Mouse (Mus musculus) midbrain, embryonic 10.5 days (tissue): ENCODE results near the gene Ccdc185. TPM values are rescaled to one million over a fixed set of nuclear protein-coding genes. Genes with fewer than 3 reads are reported as not detected.

Experiments
- DNase-seq: peaks from one replicate; pipeline ENCODE4 v3.0.0-alpha.2; 2017; ENCODE audit warnings: low spot score
- H3K27ac ChIP-seq: fragments of 300-500 bp; sonication (generic); replicated peaks from 2 replicates; pipeline ENCODE4 v1.5.1; 2016; ENCODE audit warnings: mild to moderate bottlenecking
- H3K27me3 ChIP-seq: fragments of 300-500 bp; sonication (generic); 2 replicates; pipeline ENCODE4 v1.6.1; 2016; ENCODE audit warnings: low read depth, mild to moderate bottlenecking; ENCODE audit not compliant: poor library complexity, severe bottlenecking
- H3K36me3 ChIP-seq: fragments of 300-500 bp; sonication (generic); 2 replicates; pipeline ENCODE4 v1.6.1; 2016; ENCODE audit warnings: mild to moderate bottlenecking, moderate library complexity
- H3K4me1 ChIP-seq: fragments of 300-500 bp; sonication (generic); 2 replicates; pipeline ENCODE4 v1.6.1; 2016
- H3K4me3 ChIP-seq: fragments of 300-500 bp; sonication (generic); 2 replicates; pipeline ENCODE4 v1.5.1; 2016; ENCODE audit warnings: mild to moderate bottlenecking, moderate library complexity
- H3K9me3 ChIP-seq: fragments of 300-500 bp; sonication (generic); replicated peaks from 2 replicates; pipeline ENCODE4 v1.6.1; 2016; ENCODE audit warnings: mild to moderate bottlenecking
- WGBS: fragments of 180-500 bp; shearing (Covaris S2); methylation state at CpG from one replicate; pipeline ENCODE4 v1.1.7; 2016; 5-methylcytosine and 5-hydroxymethylcytosine counted together
- polyA plus RNA-seq: library from polyadenylated mRNA; unstranded; fragments of >200 nt; fragmentation: Nextera tagmentation; extraction: Ambion mirVana; gene quantifications from 2 replicates; pipeline ENCODE4 v1.2.1, GENCODE M21; 2016

The Ccdc185 gene
- polyA plus RNA-seq, 1 experiment from 2014 or later: not detected

GRCm38 (mm10) chr1:182775576-182775975 lies 26.6 kb upstream of the Ccdc185 start:
- Histone ChIP-seq H3K27me3 (no peaks in the 10 kb centered on the region), H3K27ac (no peak overlapping the region), H3K9me3 (no peaks in the 10 kb centered on the region), H3K4me3 (no peak overlapping the region), H3K4me1 (peaks cover 6% of the 10 kb centered on the region), H3K36me3 (peaks cover 6% of the 10 kb centered on the region; the same call in 1 of the 2 replicates)
- no peak for DNase-seq
- 93% methylated on average over 7 of the region's 7 CpGs for WGBS

- peak; percentile 66 for DNase-seq
- H3K9me3 ChIP-seq: 0 out of 2 replicates have a peak, but pooled peaks cover 3% of the 10 kb centered on the region
- H3K27me3 ChIP-seq: peaks cover 47% of the 10 kb centered on the region
- 1% methylated on average over 27 of the region's 27 CpGs for WGBS
- H3K36me3 ChIP-seq: peaks cover 8% of the 10 kb centered on the region
- peaks cover 28% of the 10 kb centered on the region for H3K4me1 ChIP-seq
- H3K4me3 ChIP-seq: peak overlapping the region; percentile 76
- peak overlapping the region; percentile 85 for H3K27ac ChIP-seq
These were observed 15.7 kb upstream of the Ccdc185 start for GRCm38 (mm10) chr1:182764541-182765281.

GRCm38 (mm10) chr1:182763716-182764461 lies 14.9 kb upstream of the Ccdc185 start, which contains the start of gene Susd4:
Susd4 (plus strand) TSS chr1:182763860.
- DNase-seq: peak; percentile 82
- under 1% methylated on average over 95 of the region's 95 CpGs for WGBS
- Histone ChIP-seq H3K27ac (peak within 1 kb of the TSS; percentile 85), H3K9me3 (0 out of 2 replicates have a peak, but pooled peaks cover 3% of the 10 kb centered on the region), H3K4me1 (peaks cover 28% of the 10 kb centered on the region), H3K27me3 (peaks cover 47% of the 10 kb centered on the region), H3K36me3 (peaks cover under 1% of the 10 kb centered on the region; the same call in 1 of the 2 replicates), H3K4me3 (peak within 1 kb of the TSS; percentile 76)

GRCm38 (mm10) chr1:182763191-182763715 lies 14.3 kb upstream of the Ccdc185 start:
- no peak for DNase-seq
- WGBS: 6% methylated on average over 17 of the region's 17 CpGs
- no peaks in the 10 kb centered on the region for H3K36me3 ChIP-seq
- H3K27me3 ChIP-seq: peaks cover 47% of the 10 kb centered on the region
- peaks cover 28% of the 10 kb centered on the region for H3K4me1 ChIP-seq
- H3K27ac ChIP-seq: peak overlapping the region; percentile 85
- H3K4me3 ChIP-seq: peak overlapping the region; percentile 76
- H3K9me3 ChIP-seq: 0 out of 2 replicates have a peak, but pooled peaks cover 3% of the 10 kb centered on the region

- H3K4me1 ChIP-seq: peaks cover 8% of the 10 kb centered on the region
- WGBS: 92% methylated on average over 1 of the region's 1 CpGs
- 0 out of 2 replicates have a peak, but pooled peaks cover 3% of the 10 kb centered on the region for H3K9me3 ChIP-seq
- DNase-seq: no peak
- H3K27me3 ChIP-seq: peaks cover 20% of the 10 kb centered on the region
- no peaks in the 10 kb centered on the region for H3K36me3 ChIP-seq
- H3K27ac ChIP-seq: no peak overlapping the region
- no peak overlapping the region for H3K4me3 ChIP-seq
These were observed 9.8 kb upstream of the Ccdc185 start for GRCm38 (mm10) chr1:182758783-182759182.

GRCm38 (mm10) chr1:182754865-182755264 lies 5.9 kb upstream of the Ccdc185 start:
- no peaks in the 10 kb centered on the region for H3K9me3 ChIP-seq
- peaks cover 3% of the 10 kb centered on the region; the same call in 1 of the 2 replicates for H3K4me1 ChIP-seq
- no peaks in the 10 kb centered on the region for H3K27me3 ChIP-seq
- 81% methylated on average over 5 of the region's 5 CpGs for WGBS
- no peak for DNase-seq
- no peak overlapping the region for H3K27ac ChIP-seq
- H3K4me3 ChIP-seq: no peak overlapping the region
- no peaks in the 10 kb centered on the region for H3K36me3 ChIP-seq

- Histone ChIP-seq H3K4me1 (peaks cover 3% of the 10 kb centered on the region; the same call in 1 of the 2 replicates), H3K9me3 (no peaks in the 10 kb centered on the region), H3K4me3 (no peak overlapping the region), H3K36me3 (no peaks in the 10 kb centered on the region), H3K27ac (no peak overlapping the region), H3K27me3 (no peaks in the 10 kb centered on the region)
- no peak for DNase-seq
- WGBS: 85% methylated on average over 8 of the region's 8 CpGs
These were observed 4.7 kb upstream of the Ccdc185 start for GRCm38 (mm10) chr1:182753694-182754093.

- WGBS: 63% methylated on average over 8 of the region's 8 CpGs
- Histone ChIP-seq H3K4me1 (peaks cover 3% of the 10 kb centered on the region; the same call in 1 of the 2 replicates), H3K27ac (no peak overlapping the region), H3K4me3 (no peak overlapping the region), H3K36me3 (no peaks in the 10 kb centered on the region), H3K27me3 (no peaks in the 10 kb centered on the region), H3K9me3 (no peaks in the 10 kb centered on the region)
- DNase-seq: no peak
These were observed 2.3 kb upstream of the Ccdc185 start for GRCm38 (mm10) chr1:182751301-182751700.

- Histone ChIP-seq H3K27me3 (no peaks in the 10 kb centered on the region), H3K27ac (0 out of 2 replicates have a peak overlapping the region, but pooled peaks have one; percentile 6), H3K9me3 (no peaks in the 10 kb centered on the region; the same call in 1 of the 2 replicates), H3K4me1 (peaks cover 3% of the 10 kb centered on the region; the same call in 1 of the 2 replicates), H3K36me3 (no peaks in the 10 kb centered on the region), H3K4me3 (no peak overlapping the region)
- WGBS: 86% methylated on average over 17 of the region's 17 CpGs
- no peak for DNase-seq
These were observed 1.1 kb downstream of the Ccdc185 start for GRCm38 (mm10) chr1:182747834-182748233.

GRCm38 (mm10) chr1:182747081-182747480 lies 1.9 kb downstream of the Ccdc185 start:
- Histone ChIP-seq H3K4me1 (peaks cover 3% of the 10 kb centered on the region; the same call in 1 of the 2 replicates), H3K36me3 (no peaks in the 10 kb centered on the region), H3K27ac (no peak overlapping the region), H3K9me3 (no peaks in the 10 kb centered on the region; the same call in 1 of the 2 replicates), H3K27me3 (no peaks in the 10 kb centered on the region), H3K4me3 (no peak overlapping the region)
- no peak for DNase-seq
- 93% methylated on average over 9 of the region's 9 CpGs for WGBS

- no peaks in the 10 kb centered on the region for H3K9me3 ChIP-seq
- no peaks in the 10 kb centered on the region for H3K27me3 ChIP-seq
- H3K4me1 ChIP-seq: no peaks in the 10 kb centered on the region
- H3K36me3 ChIP-seq: no peaks in the 10 kb centered on the region
- WGBS: 53% methylated on average over 4 of the region's 4 CpGs
- H3K27ac ChIP-seq: no peak overlapping the region
- no peak overlapping the region for H3K4me3 ChIP-seq
- no peak for DNase-seq
These were observed 13.1 kb downstream of the Ccdc185 start for GRCm38 (mm10) chr1:182735891-182736290.

GRCm38 (mm10) chr1:182732695-182733094 lies 16.3 kb downstream of the Ccdc185 start:
- DNase-seq: no peak
- Histone ChIP-seq H3K27ac (no peak overlapping the region), H3K9me3 (no peaks in the 10 kb centered on the region), H3K4me1 (peaks cover 4% of the 10 kb centered on the region), H3K4me3 (no peak overlapping the region), H3K36me3 (no peaks in the 10 kb centered on the region), H3K27me3 (no peaks in the 10 kb centered on the region)
- 73% methylated on average over 7 of the region's 7 CpGs for WGBS
